Mouse (Mus musculus): ENCODE data around the gene Rsph10b. TPM values are rescaled to one million over a fixed set of nuclear protein-coding genes. Genes with fewer than 3 reads are reported as not detected.

Rsph10b gene
- 1 to 10 TPM; 4.7 to 6.0 TPM for total RNA-seq (2021)

DNA sequence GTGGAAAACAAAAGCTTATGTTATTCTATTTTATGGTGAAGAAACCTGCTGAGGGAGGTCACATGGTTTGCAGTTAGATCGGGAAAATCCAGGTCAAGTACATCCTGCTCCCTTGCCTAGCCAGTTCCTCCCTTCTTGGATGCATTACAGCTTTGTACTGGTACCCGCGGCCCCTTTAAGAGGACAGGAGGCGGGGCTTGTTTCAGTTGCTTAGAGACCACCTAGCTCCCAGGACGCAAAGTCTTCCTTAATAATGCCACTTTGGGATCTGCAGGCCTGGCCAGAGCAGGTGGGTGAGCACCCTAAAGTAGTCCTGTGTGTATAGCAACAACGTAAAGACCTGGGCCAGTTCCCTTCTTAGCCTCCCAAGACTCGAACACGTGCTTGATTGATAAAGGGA is at the start of gene Rsph10b:
Rsph10b (plus strand) TSS at position 205 of the 400 bp plus-strand sequence.
- peak; percentile 10 for DNase-seq
- intact Hi-C loops (cut with DNase I): no loop called here

DNA sequence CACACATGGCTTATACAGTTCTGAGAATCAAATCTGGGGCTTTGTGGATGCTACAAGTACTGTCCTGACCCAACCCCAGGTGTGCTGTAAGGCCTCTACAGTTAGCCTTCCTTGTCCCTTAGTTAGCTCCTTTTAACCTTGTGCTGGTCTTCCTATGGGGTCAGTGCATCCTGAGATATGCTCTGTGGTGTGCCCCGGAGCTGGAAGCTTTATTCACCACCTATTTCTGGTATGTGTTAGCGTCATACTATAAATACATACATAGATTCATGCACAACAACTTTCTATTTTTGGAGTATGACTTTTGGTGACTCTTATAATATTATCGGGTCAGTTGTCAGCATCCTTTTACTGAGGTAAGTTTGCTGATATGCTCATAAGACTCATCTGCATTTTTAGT is 47.6 kb upstream of the Rsph10b start:
- no peak for DNase-seq
- intact Hi-C loops (cut with DNase I): no loop called here

DNA sequence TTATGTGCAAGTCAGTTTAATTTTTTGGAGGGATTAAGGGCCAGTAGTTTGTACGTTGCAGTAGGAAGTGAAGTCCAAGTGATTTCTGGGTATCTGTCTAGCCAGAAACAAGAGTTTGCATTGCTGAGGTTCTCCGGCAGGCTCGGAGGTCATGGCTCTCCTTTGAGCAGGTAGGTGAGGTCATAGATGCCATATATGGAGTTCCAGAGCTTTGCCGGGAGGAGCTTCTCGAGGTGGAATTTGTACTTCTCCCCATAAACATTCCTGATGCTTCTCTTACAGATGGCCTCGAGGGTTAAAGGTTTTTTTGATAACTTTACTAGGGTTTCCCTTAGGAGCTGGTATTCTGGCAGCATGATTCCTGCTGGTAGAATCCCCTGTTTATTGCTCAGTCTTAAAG is 42.1 kb upstream of the Rsph10b start:
- no peak for DNase-seq
- intact Hi-C loops (cut with DNase I): no loop called here

DNA sequence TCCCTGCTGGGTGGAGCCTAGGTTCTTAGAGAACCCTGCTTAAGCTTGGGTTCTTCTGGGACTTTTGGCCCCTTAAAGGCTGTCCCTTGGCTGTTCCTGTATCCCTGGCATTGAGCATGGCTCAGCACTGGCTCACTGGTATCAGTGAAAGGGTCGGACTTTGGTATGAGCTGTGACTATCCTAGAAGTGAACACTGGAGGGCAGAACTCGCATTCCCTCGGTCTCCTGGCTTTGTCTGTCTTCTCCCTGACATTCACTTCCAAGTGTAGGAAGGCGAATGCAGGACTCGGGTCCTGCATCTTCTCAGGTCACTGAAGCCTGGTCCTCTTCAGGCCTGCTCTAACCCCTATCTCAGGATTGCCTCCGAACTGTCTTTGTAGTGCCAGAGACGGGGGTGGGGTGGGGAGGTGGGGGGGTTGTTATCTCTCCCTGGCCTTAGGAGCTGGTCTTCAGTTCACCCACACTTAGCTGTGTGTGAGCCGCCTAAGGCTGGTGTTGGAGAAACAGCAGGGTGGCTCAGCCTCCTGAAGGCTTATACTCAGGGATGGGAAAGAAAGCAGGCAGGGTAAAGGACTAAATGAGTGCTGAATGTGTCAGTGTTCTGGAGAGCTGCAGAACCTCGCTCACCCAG is 40.5 kb upstream of the Rsph10b start:
- intact Hi-C loops (cut with DNase I): no loop called here

DNA sequence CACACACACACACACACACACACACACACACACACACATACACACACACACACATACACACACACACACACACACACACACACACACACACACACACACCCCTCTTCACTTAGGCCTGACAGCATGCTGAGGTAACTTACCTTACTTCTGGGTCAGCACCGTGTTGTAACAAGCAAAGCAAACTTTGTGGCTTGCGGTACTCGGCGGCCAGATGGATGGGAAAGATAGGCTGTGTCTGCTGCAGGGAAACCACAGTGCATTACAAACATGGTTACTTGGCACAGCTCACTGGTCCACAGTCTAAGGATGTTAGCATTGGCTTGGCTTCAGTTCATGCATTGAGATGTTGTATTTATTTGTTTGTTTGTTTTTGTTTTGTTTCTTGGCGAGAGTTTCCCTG is 39.4 kb upstream of the Rsph10b start:
- intact Hi-C loops (cut with DNase I): no loop called here
- no peak for DNase-seq

More for the DNA sequence above, 40.5 kb upstream of the Rsph10b start:
- DNase-seq: no peak

DNA sequence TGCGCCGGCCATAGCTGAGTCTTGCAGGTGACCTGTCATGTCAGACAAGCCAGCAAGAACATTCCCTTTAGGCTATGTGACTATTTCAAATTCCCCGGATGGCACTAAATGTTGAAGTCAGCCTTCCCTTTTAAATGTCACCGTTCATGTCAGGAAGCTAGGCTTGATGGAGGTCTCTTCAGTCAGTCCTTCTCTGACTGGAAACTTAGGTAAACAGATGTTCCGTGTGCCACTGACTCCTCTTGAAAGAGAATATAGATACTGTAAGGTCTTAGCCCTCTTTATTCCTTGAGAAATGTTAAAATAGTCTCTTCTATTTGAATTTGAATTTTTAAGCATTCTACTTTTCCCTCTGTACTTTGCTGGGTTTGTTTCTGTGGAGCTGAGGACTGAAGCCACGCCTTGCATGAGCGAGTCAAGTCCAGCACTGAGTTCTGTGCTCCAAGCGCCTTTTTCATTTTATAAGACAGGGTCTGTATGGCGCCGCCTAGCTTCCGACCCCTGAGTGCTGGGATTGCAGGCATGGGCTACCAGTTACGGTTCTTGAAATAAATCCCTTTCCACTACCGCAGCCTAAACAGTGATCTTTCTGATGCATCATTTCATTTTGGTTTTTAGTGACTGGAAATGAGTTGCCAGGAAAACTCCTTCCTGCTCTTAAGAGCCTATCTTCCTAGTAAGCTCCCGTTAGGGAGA is 35.1 kb upstream of the Rsph10b start, which contains the start of gene Ankrd61:
Ankrd61 (minus strand) TSS at position 51 of the 696 bp plus-strand sequence.
- DNase-seq: no peak
- intact Hi-C loops (cut with DNase I): no loop called here

DNA sequence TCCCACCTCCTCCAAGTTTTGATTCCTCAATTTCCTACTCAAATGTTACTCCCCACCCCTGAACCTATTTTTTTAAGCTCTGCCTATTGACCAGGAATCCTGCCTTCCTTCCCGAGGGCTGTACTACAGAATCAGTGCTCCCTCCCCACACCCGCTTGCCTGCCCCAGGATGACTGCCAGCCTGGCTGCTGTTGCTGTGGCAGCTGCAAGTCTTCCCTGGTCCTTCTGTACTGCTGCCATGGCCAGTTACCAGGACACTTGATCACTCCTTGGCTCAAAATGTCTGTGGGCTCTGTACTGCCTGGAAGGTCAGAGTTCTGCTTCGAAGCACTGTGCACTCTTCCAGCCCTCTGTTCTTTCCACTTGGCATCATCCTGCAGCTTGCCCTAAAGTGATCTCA is 30.7 kb upstream of the Rsph10b start:
- intact Hi-C loops (cut with DNase I): no loop called here
- peak; percentile 47 for DNase-seq

DNA sequence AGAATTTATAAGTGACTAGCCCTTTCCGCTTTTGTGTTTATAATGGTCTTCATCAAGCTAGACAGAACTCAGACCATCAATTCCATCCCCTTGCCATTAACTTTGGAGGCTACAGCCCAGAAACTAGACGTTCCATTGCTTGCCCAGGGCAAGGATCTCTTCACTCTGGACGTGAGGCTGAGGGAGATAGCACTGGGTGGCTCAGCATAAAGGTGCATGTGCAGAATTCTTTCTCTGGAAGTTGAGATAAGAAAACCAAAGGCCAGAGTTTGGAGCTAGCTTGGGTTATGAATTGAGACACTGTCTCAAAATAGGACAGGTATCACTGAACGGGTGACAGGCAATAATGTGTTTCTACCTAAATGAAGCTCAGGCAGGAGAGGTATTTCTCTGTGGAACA is 29.0 kb upstream of the Rsph10b start:
- intact Hi-C loops (cut with DNase I): no loop called here
- DNase-seq: no peak

DNA sequence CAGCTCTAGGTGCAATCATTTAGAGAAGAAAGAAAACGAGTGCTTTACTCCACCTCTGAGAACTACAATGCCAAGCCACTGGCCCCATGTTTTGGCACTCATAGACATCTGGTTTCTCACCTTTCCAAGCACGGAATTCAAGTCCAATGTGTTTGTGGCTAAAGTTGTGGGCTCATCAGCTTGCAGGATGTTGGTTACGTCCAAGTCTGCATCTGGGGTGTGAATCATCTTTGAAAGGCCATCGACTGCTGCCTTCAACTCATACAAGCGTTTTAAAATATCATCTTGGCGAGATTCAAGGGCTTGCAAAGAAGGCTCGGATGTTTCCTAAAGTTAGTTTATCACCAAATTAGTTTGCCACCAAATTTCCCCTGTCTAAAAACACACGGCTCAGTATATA is 26.4 kb upstream of the Rsph10b start:
- no peak for DNase-seq
- intact Hi-C loops (cut with DNase I): no loop called here

DNA sequence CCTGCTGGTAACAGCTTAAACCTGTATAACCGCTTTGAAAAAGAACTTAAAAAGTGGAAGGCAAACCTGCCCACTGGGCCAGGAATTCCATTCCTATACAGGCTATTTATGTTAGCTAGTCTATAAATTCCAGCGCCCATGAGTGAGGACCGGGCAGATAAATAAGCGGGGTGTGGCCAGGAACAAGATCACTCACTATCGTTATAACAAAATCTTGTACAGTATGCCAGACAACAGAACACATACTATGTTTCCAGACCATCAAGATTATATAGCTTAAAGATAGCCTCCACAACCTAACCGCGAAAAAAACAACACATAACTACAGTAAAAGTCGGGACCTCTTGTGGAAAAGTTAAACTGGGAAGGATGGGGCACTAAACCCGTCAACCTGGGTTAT is 23.9 kb upstream of the Rsph10b start:
- intact Hi-C loops (cut with DNase I): no loop called here
- no peak for DNase-seq

DNA sequence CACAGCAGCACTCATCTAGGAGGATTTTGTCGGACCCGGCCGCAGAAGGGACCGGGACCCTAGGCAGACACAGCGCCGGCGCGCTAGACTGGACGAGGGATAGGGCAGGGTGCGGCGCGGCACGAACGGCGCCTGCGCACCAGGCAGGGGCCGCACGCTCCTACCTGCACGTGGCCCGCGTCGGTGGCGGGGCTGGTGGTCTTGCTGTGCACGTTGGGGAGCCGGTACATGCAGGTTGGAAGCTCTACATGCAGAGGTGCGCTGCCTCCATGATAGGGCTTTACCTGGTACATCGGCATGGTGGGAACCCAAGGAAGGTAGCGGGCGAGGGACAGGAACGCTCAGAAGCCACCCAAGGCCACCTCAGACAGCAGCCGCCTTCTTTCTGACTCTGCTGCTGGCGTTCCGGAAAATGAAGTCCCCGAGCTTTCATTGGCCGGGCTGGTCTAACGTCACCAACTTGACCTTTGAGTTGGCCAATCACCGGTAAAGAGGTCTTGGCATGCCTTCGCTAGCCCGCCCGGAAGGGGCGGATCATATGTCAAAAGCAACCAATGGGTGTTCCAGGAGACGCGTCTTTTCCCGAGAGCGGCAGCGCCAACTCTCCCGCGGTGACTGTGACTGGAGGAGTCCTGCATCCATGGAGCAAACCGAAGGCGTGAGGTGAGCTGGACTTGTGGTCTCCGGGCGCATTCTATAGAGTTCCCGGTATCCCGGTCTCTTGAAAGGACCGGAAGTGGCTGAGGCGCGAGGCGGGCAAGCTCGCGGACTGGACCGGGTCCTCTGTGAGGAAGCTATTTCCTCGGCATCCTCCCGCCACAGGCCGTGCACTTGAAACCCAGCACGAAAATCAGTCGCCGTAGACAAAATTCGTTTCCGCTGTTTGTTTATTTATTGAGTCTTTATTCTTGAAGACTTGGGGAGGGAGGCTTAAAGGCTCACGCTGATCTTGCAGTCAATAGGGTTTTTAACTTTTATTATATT is 23.1 kb upstream of the Rsph10b start, which contains the start of the genes Aimp2 and Pms2:
Aimp2 (minus strand) TSS at position 431 of the 984 bp plus-strand sequence.
Pms2 (plus strand) TSS at position 548 of the 984 bp plus-strand sequence.
- intact Hi-C loops (cut with DNase I): loop anchor here (5.0 kb wide), 1 partner anchor 93 kb away; no protein-coding TSS in a partner anchor
- peak; percentile 96 for DNase-seq

DNA sequence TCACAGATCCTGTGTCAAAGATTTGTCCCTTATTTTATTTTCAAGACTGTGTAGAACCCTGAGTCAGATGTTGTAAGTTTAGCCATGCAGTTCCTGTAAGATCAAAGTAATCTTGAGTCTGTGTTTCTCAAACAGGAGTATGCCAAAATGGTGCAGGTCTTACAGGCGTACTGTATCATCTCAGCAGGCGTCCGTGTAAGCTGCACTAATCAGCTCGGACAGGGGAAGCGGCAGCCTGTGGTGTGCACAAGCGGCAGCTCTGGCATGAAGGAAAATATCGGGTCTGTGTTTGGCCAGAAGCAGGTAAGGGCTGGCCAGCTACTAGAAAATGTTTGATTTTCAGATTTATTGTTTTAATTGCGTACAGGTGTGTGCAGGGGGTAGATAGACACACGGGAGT is 16.6 kb upstream of the Rsph10b start:
- peak; percentile 24 for DNase-seq
- intact Hi-C loops (cut with DNase I): no loop called here

DNA sequence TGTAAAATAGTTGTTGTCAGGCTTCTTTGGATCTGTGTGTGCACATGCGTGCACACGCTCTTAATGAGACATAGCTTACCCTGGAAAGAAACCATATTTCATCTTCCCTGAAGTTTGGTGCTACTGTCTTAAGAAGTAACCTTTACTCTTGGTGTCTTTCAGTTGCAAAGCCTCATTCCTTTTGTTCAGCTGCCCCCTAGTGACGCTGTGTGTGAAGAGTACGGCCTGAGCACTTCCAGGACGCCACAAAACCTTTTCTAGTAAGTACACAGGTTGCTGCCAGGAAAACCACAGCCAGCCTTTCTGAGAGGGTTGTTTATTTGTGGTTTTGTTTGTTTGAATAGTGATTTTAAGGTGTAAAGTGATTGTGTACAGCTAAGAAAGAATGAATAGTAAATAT is 15.4 kb upstream of the Rsph10b start:
- intact Hi-C loops (cut with DNase I): no loop called here
- peak; percentile 15 for DNase-seq

DNA sequence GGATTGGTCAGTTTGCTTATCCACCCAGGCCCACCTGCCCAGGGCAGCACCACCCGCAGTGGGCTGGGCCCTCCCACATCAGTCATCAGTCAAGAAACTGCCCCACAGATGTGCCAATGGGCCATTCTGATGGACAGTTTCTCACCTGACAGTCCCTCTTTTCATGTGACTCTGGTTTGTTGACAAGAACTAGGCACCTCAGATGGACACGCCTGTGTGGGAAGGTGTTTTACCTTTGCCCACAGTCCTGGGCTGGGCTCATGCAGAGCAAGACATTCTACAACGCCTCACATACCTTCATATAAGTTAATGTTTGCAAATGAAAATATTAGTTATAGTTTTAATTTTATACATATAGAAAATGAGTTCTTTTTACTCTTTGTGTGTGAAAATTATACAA is 14.7 kb upstream of the Rsph10b start:
- intact Hi-C loops (cut with DNase I): no loop called here
- DNase-seq: no peak

DNA sequence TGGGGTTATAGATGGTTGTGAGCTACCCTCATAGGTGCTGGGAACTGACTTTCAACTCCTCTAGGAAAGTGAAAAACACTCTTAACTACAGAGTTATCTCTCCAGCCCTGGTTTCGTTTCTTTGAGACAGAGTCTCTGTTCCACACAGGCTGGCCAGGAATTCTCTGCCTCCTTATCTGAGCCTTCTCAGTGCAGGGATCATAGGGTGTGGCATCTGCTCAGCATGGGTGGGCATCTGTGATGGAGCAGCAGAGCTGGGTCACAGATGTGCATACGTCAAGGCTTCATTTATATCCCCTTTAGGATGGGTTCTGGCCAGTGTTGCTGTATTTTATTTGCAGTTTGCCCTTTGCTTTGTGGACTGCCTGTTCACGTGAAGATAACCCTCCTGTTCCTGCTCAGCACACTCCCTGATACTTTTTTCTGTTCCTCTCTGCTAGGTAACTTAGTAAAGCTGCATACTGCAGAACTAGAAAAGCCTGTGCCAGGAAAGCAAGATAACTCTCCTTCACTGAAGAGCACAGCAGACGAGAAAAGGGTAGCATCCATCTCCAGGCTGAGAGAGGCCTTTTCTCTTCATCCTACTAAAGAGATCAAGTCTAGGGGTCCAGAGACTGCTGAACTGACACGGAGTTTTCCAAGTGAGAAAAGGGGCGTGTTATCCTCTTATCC is 7.9 kb upstream of the Rsph10b start:
- no peak for DNase-seq
- intact Hi-C loops (cut with DNase I): loop anchor here (5.0 kb wide), 1 partner anchor 67 kb away; no protein-coding TSS in a partner anchor

DNA sequence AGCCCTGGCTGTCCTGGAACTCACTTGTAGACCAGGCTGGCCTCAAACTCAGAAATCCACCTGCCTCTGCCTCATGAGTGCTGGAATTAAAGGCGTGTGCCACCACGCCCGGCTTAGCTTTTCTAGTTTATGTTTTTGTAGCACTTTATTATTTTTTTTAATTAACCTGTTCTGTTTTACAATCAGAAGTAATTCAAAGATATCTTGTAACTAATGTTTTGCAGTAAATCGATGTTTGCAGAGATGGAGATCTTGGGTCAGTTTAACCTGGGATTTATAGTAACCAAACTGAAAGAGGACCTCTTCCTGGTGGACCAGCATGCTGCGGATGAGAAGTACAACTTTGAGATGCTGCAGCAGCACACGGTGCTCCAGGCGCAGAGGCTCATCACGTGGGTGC is 5.0 kb upstream of the Rsph10b start, which contains the start of gene Gm42421:
Gm42421 (plus strand) TSS at position 301 of the 400 bp plus-strand sequence.
- DNase-seq: no peak
- intact Hi-C loops (cut with DNase I): loop anchor here (5.0 kb wide), 1 partner anchor 64 kb away; no protein-coding TSS in a partner anchor

DNA sequence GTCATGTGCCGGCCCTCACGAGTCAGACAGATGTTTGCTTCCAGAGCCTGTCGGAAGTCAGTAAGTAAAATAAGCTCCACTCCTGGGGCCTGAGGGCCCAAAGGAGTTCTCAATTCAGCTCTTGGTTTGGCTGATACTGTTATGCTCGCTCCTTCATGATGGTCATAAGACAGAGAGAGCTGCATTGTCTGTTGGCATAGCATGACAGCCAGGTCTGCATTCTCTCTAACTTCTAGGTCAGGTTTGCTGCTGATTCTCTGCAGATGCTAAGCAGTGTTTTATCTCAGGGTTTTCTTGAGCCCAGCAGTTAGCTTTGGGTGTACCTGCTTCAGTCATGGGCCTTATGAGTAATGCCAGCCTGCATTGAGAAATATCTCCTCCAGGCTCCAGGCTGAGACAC is 3.5 kb upstream of the Rsph10b start:
- intact Hi-C loops (cut with DNase I): loop anchor here (5.0 kb wide), 1 partner anchor 63 kb away; no protein-coding TSS in a partner anchor
- DNase-seq: no peak

DNA sequence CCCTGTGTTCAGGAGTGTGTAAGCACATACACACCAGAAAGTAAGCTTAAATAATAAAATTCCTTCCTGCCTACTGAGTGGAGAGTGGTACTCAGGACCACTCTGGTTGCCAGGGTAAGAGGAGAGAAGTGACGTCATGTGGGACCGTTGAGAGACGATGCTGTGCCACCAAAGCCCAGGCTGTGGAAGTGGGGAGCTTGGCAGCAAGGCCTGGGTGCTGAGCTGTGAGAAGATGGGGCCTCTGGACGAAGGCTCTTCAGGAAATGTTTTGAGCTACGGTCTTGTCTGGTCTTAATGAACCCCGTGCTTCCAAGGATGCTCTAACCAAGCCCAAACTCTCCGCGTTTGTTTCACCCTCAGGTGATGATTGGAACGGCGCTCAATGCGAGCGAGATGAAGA is 2.2 kb upstream of the Rsph10b start:
- intact Hi-C loops (cut with DNase I): no loop called here
- DNase-seq: no peak

DNA sequence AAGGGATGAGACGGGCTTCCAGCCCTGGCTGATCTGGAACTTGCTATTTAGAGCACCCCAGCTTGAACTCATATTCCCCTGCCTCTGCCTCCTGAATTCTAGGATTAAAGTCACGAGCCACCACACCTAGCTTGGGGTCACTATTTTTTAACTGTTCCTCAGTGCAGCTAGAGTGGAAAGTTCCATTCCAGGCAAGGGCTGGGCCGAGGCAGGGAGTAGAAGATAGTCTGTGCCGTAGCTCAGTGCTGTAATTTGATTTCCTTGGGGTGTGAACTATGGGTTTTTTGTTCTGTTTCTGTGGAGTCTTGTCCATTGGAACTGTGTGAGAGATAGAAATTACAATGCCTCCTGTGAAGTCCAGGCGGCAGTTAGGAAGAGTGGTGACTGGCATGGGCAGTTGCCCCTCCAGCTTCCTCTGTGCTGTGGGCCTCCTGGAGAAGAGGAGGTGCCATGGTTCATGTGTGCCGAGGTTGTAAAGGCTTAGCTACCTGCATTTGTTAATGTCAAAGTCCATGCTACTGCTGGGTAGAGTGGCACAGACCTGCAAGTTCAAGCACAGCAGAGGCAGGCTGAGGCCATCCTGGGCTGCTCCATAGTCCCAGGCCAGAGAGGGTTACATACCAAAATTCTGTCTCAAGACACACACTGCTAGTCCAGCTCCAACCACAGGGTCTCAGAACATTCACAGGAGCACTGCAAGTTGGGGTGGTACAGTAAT is 813 bp upstream of the Rsph10b start:
- no peak for DNase-seq
- intact Hi-C loops (cut with DNase I): no loop called here

DNA sequence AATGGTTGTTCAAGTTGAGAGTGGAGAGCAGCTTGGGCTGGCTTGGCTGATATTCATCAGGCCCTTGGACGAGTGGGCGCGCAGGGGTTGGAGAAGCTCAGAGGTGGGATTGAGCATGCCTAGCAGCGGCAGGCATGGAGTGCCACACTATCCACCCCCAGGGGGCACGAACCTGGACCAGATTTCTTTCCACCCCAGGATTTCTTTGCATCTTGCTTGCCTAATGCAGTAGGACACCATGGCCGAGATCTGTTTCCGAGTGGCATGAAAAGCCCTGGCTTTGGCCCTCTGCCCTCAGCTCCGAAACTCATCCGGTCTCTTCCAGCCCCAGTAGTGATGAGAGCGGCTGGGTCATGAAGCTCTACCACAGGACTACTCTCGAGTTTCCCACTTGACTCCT is 579 bp downstream of the Rsph10b start:
- peak; percentile 2 for DNase-seq
- intact Hi-C loops (cut with DNase I): no loop called here

Data from left cerebral cortex, postnatal 4 days (tissue).